Mouse (Mus musculus): ENCODE measurements at regions not wholly inside any gene's neighbourhood (a gene's known extent, or its start where the extent isn't known, plus 50 kb on each side); places are given as distances from the start of the nearest gene placed in this dataset.
A peak's percentile ranks its signal among the peaks of the same experiment; 100 is the strongest.

DNA sequence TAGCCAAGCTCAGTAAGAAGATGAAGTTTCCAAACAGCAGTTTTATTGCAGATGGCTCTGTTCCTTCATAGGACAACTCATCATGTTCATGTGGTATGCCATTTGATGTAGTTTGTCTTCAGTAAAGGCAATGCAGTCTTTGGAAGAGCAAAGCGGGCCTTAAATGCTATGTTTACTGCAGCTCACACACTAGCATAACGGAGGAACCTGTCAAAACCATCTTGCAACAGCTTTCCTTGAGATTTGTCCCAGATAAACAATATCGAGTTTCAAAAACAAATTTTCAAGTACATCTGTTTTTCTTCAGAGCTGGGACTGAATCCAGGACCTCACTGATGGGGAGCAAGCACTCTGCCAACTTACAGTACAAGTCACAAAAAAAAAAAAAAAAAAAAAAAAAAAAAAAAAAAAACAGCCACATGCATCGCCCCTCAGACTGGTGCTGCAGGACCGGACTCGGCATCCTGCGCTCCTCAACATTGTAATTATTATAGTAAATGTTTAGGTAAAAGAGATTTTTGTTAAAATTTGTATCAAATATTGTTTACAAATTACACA lies 1023.4 kb upstream of the Lingo2 start:
- intact Hi-C loops (cut with DNase I), result no loop called here
- DNase-seq, result peak; percentile 4 to 15
